Mouse (Mus musculus) ovary, postnatal 36 days (tissue): ENCODE measurements at regions not wholly inside any gene's neighbourhood (a gene's known extent, or its start where the extent isn't known, plus 50 kb on each side); places are given as distances from the start of the nearest gene placed in this dataset.

Experiments used
- DNase-seq: peaks from one replicate; pipeline ENCODE4 v3.0.0; 2022; ENCODE audit warnings: low spot score, mixed read lengths

GRCm38 (mm10) chr2:81991726-81992125, 61.3 kb upstream of the Zfp804a start:
- peak; percentile 11 for DNase-seq
